Mouse (Mus musculus) thymus, postnatal 14 days (tissue): ENCODE results near the gene Rln3.
"Not testable (repeated sequence)": the region's sequence is repeated elsewhere in the genome, so short reads cannot be mapped to it uniquely, and the experiment has no call there.

Experiments used
- DNase-seq: peaks from one replicate; pipeline ENCODE4 v3.0.0; 2021

Rln3 gene

DNA sequence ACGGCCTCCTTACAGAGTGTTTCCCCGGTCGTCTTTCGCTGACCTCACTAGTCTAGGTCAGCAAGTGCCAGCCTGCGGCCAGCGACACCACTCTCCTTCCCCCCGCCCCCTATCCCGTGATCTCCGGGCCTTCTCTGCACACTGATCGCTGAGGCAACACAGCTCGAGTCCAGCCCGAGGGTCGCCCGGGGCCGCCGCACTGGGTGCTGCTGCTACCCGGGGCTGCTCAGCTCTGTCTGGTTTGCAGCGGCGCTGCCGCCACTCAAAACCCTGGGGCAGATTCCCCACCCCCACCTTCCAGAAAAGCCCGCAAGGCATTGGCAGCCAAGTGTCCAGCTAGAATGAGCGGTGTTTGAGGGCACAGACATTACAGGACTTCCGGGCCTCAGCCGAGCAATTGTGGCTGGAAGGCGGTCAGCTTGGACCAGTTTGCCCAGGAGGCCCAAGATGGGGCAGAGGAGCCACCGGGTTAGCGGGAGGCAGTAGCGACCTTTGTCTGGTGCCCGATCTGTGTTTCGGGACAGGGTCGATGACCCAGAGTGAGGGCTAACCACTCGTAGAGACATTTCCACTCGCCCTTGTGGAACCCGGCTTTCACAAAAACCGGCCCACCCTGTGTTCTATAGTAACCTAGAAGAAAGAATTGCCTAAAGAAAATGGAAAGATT, 32.2 kb downstream of the Rln3 start:
- no peak for DNase-seq

DNA sequence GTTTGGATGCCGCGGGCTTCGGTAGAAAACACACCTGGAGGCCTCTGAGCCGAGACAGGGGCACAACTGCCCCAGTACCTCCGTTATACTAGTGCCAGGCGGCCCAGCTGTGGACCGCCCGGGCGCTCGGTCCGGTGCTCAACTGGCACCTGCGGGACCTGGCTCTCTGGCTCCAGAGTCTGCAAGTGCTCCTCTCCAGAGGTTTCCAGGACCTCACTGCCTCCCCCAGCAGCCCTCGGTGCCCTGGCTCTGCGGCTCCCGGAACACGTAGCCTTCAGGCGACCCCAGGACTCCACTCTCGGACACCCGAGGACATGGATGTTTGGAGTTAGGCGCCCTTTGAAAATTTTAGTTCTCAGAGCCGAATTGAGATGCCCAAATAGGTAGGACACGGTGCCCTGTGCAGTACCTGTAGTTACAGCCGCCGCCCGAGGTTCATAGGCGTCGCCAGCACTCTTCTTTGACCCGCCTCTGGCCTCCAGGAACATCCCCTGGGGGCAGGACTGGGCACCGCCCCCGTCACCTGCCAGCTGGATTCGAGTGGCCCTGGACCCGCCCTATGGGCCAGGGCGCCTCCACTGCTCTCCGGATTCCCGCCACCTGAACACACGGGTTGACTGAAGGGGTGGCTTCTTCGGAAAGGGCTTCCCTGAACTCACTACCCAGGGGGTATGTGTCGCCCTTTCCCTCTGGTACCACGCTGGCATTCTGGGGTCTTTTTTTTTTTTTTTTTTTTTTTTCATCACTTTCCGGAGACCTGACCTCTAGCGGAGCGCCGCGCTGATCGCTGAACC, 32.9 kb downstream of the Rln3 start, which contains the start of gene 2210011C24Rik:
Gene 2210011C24Rik, minus strand, starts transcription at position 467 of the 794 bp plus-strand sequence.
- DNase-seq: no peak

DNA sequence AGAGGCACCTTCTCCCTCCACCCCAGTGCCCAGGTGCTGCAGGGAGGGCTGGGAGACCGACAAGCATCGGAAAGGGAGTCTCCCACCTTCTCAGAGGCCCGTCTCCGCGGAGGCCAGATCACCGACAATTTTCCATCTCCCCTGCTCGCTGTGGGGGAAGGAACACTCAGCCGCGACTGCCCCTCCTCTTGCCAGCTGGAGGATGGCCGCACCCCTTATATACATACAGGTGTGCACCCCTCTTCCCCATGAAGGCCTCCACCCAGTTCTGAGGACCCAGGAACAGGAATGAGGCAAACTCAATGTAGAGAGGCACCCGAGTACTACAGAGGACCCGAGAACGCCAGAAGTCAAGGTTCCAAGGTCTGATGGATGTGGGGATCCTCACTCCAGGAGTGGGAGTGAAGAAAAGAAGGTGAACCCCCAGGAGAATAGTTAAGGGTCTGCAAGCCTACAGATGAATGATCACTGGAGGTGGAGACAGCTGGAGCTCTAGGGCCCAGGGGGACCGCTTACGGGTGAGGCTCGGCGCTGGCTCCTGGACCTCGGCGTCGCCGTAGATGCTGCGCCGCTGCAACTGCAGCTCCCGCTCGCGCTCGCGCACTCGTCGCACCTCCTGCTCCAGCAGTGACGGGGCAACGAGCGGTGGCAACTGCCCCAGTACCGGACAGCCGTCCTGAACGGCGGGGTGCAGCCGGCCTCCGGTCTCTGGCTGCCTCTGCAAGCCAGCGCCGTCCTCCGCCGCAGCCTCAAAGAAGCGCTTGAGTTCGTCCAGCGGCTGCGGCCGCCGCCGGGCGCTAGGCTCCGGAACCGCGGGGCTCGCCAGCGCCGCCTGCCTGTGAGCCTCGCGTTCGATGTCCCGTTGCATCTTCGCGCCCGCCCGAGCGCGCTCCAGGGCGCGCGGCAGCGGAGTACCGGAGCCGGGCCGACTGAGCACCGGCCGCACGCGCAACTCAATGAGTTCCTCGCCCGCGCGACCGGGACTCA, 33.9 kb downstream of the Rln3 start:
- DNase-seq: peak; percentile 75

DNA sequence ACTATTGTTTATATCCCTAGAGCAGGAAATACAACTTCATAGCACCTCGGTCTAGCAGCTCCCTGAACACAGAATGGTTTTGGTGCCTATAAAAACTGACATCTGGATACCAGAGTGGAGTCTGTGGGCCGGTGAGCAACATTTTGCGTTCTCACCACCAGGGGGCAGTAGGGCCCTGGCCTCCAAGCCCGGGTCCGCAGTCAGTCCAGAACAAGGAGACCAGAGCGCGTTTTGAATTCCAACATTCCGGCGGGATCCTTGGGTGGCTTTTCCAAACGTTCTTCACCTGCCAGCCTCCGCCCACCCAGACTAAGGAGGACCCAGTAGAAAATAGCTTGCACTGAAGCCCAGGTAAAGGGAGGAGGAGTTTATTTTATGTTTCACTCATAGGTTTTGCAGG, 34.9 kb downstream of the Rln3 start:
- peak; percentile 84 for DNase-seq

DNA sequence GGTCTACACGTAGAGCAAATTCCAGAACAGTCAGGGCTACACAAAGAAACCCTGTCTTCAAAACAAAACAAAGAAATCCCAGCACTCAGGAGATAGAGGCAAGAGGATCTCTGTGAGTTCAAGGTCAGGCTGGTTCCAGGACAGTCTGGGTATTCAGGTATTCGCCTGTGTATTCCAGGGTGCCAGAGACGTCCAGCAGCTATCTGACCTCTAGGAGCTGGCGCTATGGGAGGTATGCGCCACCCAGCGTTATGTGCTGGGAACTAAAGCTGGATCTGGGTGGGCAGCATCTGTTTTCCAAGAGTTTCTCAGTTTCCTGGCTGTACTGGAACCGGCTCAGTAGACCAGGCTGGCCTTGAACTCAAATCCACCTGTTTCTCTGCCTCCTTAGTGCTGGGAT, 36.4 kb downstream of the Rln3 start:
- no peak for DNase-seq

DNA sequence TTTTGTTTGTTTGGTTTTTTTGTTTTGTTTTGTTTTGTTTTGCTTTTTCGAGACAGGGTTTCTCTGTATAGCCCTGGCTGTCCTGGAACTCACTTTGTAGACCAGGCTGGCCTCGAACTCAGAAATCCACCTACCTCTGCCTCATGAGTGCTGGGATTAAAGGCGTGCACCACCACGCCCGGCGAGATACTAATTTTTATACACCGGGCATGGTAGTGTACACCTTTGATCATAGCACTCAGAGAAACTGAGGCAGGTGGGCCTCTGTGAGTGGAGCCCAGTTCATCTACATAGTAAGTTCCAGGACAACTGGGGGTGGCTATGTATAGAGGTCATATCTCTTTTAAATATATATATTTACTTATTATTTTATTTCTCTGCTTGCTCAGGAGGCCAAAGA, 39.3 kb downstream of the Rln3 start:
- not testable (repeated sequence) for DNase-seq

DNA sequence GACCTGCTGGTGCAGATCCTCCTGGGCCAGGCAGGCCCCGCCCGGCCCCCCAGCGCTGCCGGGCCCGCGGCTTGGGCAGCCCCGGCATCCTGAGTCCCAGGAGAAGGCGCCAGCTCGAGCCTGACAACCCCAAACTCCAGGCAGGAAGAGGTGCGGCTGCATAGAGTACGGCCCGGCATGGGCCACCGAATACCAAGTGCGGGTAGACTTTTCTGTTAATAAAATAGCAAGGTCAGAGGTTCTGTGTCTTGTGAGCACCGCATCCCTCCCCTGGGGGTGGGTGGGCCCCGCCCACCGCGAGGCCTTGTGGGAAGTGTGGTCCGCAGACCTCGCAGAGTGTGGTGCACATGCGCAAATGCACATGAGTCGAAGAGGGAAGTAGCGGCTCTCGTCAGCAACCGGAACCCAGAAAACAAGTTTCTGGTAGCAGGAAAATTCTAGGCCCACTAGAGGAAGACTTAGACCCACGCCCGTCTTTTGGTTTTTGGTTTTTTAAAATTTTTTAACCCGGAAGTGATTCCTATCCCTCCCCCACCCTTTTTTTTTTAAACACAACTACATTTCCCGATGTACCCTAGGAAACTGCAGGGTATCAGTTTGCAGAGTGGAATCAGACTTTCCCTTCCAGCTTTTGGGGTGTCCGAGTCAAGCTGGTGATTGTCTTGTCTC, 40.1 kb downstream of the Rln3 start:
- DNase-seq: peak; percentile 97

DNA sequence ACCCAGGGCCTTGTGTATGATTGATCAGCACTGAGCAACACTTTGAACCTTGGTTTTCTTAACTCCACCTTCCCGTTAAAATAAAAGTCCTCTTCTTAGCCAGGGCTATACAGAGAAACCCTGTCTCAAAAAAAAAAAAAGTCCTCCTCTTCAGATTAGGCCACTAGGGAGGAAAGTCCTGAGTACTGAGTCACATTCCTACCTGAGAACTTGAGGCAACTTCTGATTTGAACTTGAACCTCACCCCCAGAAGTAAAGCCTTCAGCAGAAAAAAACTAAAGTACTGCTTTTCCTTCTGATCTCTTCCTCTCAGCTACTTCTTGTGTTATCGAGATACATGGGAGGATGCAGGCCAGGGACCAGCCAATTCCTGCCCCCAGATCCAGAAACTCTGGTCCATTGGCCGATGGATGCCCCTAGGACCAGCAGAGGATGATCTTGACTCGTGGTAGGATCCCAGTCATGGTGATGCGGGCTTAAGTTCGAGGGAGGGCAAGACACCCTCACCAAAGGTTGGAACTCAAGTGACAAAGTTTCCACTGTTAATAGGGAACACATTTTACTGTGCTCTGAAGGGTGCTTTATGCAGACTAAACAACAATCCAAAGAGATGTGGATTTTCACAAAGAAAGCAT, 41.1 kb downstream of the Rln3 start:
- no peak for DNase-seq

DNA sequence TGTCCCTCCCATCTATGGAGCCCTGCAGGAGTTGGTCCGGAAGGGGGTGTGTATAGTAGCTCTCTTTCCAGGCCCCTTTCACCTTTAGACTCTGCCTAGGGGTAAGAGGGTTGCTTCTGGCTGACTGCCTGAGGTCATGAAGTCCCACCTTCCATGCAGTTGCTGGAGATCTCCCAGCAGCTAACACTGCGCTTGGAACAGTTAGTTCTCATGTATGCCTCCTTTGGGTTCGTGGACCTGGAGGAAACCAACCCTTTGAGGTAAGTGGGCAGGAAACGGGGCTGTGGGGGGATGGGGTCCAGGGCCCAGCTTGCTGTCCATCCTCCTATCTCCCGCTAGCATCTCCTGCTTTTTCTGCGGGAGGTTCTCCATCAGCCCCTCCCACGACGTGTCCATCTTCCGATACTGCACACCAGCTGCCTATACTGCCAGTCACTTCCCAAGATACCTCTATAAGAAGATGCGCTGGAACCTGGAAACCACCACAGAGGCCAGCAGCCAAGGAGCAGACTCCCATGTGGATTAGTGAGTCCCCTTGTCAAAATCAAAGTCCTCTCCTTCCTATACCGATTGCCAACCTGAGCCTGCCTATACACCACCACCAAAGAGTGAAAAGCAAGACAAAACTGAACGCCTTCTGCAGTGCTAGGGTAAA, 41.7 kb downstream of the Rln3 start:
- no peak for DNase-seq

DNA sequence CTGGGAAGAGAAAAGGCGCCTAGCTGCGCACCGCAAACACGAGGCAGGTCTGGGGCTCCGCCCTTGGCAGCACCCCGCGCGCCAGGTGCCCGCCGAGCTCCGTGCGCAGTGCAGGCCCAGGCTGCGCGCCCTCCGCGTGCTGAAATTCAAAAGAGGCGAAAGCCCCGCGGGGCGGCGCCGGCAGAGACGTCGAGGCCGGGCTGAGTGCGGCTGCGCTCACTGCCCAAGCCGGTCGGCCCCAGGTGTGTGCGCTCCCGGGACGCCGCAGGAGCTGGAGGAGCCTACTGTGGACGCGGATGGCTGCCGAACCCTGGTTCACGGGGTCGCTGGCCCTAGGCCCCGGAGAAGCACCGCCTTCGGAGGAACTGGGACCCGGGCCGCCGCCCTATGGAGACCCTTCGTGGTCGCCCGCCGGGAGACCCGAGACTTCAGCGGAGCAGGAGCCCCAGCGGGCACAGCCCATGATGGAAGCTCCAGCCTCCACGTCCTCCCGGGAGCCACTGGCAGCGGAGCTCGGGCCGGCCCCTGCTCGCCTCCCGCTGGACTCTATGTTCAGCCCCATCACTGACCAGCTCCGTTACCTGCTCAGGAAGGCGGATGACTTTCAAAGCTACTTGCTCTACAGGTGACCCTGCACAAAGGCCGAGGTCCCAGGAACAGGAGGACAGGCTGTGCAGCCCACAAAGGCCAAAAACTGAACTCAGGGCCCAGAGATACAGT, 43.4 kb downstream of the Rln3 start, which contains the start of gene 1700067K01Rik:
Gene 1700067K01Rik, plus strand, starts transcription at position 222 of the 720 bp plus-strand sequence.
- no peak for DNase-seq

DNA sequence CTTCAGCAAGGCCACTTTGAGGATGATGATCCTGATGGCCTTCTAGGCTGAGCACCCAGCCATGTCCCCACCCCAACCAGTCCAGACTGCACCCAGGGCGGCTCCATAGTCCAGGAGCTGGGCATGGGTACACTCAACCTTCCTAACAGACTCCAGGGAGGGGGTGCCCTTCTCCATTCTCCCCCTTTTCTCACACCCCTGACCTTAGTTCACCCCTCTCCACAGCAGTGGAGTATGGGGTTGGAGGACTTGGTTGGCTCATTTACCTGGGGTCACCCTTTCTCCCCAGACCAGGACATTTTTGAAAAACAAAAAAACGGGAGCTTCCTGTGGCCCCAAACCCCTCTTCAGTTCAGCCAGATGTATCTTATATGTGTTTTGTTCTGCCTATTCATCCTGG, 45.0 kb downstream of the Rln3 start:
- DNase-seq: no peak

DNA sequence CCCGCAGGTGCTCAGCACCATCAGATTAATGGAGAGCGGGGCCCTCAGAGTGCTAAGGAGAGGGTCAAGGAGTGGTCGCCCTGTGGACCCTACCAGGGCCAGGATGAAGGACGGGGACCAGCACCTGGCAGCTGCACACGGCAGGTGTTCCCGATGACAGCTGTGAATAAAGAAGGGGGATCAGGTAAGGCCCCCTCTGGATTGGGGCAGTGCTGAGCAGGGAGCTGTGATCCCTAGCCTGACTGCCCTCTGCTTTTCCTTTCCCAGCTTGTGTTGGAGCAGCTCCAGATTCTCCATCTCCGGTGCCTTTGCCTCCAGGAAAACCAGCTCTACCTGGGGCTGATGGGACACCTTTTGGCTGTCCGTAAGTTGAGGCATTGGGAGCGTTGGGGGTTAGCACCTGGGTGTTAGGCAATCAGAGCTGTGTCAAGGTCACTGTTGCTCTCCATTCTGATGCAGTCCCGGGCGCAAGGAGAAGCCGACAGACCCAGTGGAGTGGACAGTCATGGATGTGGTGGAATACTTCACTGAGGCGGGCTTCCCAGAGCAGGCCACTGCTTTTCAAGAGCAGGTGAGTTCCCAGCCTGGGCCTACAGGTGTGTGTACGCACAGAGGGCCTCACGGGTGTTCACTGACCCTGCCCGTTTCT, 45.6 kb downstream of the Rln3 start:
- peak; percentile 18 for DNase-seq

DNA sequence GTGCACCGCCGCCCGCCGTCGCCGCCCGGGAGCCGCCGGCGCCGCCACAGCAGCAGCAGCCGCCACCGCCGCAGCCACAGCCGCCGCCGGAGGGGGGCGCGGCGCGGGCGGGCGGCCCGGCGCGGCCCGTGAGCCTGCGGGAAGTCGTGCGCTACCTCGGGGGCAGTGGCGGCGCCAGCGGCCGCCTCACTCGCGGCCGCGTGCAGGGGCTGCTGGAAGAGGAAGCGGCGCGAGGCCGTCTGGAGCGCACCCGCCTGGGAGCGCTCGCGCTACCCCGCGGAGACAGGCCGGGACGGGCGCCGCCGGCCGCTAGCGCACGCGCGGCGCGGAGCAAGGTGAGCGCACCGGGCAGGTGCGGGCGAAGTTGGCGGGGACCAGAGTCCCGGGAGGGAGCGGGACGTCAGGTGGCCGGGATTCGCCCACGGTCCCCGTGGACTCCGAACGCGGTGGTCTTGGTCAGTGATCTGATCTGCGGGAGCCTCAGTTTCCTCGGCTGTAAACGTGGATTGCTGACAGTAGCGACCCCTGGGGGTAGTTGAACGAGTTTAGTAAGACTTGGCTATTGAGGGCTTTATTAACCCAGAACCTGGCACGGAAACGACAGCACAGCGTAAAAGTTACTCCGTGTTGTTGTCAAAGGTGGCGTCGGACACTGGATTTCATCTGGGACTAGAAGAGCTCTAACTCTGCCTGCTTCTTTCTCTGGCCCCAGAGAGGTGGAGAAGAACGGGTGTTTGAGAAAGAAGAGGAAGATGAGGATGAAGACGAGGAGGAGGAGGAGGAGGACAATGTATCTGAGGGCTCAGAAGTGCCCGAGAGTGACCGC, 46.4 kb downstream of the Rln3 start:
- DNase-seq: peak; percentile 83

DNA sequence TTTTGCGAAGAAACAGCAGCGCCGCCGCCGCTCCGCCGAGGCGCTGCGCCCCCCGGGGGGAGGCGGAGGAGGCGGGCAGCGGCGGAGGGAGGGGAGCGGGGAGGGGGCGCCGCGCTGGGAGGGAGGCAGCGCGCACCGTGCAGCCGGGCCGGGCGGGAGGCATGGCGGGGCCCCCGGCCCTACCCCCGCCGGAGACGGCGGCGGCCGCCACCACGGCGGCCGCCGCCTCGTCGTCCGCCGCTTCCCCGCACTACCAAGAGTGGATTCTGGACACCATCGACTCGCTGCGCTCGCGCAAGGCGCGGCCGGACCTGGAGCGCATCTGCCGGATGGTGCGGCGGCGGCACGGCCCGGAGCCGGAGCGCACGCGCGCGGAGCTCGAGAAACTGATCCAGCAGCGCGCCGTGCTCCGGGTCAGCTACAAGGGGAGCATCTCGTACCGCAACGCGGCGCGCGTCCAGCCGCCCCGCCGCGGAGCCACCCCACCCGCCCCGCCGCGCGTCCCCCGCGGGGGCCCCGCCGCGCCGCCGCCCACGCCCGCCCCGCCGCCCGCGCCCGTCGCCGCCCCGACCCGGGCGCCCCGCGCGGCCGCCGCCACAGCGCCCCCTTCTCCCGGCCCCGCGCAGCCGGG, 47.2 kb downstream of the Rln3 start, which contains the start of gene Samd1:
Gene Samd1, plus strand, starts transcription at position 162 of the 631 bp plus-strand sequence.
- DNase-seq: peak; percentile 67

DNA sequence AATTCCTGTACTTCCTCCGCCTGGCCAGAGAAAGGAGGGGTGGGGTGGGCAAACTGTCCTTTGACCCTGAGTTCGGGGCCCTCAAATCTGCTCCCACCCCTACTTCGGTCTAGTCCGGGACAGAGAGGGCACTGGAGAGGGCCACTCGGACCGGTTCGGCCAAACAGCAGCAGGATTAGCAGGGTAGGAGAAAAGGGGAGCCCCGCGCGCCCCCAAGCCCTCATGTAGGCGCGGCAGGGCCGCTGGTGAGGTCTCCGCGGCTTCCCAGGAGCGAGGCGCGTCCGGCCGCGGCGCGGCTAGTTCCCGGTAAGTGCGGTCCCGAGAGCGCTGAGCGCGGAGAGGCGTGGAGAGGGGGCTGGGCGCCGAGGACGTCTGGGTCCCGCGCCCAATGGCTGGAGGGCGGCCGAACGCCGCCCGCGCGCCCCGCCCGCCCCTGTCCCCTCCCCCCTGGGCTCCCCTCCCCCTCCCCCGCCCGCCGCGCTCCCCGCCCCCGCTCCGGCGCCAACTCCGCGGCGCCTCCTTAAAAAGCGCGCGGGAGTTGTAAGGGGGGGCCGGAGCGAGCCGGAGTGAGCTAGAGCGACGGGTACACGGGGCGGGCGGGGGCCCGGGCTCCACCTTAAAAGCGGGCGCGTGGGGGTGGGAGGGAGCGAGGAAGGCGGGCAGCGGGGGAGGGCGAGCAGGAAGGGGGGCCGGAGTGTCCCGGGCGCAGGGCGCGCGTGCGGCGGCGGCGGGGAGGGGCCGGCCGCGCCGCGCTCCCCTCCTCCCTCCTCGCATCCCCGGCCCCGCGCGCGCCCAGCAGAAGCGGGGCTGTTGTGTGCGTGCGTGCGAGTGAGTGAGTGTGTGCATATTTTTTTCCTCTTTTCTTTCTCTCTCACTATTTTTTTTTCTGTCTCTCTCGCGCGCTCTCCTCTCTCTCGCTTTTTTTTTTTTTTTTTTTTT, 48.0 kb downstream of the Rln3 start:
- peak; percentile 86 for DNase-seq

DNA sequence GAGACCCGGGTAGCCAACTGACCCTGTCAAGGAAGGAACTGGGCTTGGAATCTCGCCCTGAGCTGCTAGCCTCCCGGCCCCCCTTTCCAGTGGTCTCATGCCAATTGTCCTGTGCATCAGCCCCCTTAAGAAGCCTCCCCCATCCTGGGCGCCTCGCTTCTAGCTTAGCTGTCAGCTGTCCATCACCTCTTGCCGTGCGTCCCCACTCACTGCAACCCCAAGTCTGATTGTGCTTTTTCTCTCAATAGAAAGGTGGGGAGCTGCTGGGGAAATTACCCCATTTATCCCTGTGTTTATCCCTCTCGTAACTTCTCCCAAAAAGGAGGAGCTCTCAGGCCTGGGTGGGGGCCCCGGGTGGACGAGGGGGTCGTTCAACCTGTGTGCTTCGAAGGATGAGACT, 48.8 kb downstream of the Rln3 start:
- peak; percentile 24 for DNase-seq

DNA sequence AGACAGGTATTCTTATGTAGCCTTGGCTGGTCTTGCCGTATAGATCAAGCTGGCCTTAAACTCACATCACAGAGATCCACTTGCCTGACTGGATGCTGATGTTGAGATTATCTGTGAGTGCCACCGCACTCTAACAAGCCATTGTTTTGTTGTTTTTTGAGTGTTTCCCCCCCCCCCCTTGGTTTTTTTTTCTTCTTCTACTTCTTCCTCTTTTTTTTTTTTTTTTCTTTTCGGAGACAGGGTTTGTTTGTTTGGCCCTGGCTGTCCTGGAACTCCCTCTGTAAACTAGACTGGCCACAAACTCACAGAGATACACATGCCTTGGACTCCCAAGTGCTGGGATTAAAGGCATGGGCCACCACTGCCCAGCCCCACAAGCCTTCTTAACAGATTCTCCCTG, 50.8 kb downstream of the Rln3 start:
- no peak for DNase-seq
